Mouse (Mus musculus): ENCODE data around the gene Naa80.

DNA sequence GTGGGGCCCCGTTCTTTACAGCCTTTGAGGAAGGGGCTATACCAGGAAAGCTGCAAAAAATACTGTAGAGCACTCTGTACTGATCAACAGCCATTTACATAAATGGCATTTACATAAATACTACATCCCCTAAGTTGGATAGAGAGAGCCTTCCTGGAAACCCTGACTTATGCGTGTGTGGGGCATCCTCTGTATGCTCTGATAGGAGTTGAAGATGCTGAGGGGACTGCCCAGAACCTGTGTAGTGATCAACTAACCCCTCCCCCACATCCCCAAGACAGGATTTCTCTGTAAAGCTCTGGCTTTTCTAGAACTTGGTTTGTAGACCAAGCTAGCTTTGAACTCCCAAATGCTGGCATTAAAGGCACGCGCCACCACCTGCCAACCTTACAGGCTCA lies 30.7 kb downstream of the Naa80 start:
- no peak for TF ChIP-seq POLR2A (IDR thresholded peaks at IDR 0.05; ENCODE audit: low read depth, low read length)
- no peak for TF ChIP-seq CTCF (IDR thresholded peaks at IDR 0.05; ENCODE audit: extremely low read depth, insufficient read depth, insufficient read length, insufficient replicate concordance)
